Mouse (Mus musculus): ENCODE measurements around the gene Gm14862. TPM values are rescaled to one million over a fixed set of nuclear protein-coding genes. Genes with fewer than 3 reads are reported as not detected.

Gene Gm14862
- polyA plus RNA-seq, 1 experiment from 2014 or later: not detected

- H3K9ac ChIP-seq (replicated peaks; ENCODE audit: low read length): no peak overlapping the region
- H3K9me3 ChIP-seq (ENCODE audit: low read length): no peaks in the 10 kb centered on the region
- no peak for ATAC-seq (ENCODE audit: low FRiP score, low TSS enrichment)
- H3K4me1 ChIP-seq (ENCODE audit: insufficient read depth, low read length): no peaks in the 10 kb centered on the region
- H3K4me2 ChIP-seq (replicated peaks; ENCODE audit: low read depth, low read length): no peak overlapping the region
- no peak overlapping the region for H3K27ac ChIP-seq (ENCODE audit: low read length)
- no peak overlapping the region for H3K4me3 ChIP-seq (ENCODE audit: low read length)
- WGBS: 81% methylated on average over 5 of the region's 5 CpGs
- H3K27me3 ChIP-seq (ENCODE audit: insufficient read depth, low read length): no peaks in the 10 kb centered on the region
- H3K36me3 ChIP-seq (ENCODE audit: insufficient read depth, low read length): no peaks in the 10 kb centered on the region
Measured at GRCm38 (mm10) chrX:9240737-9241591, 15.7 kb downstream of the Gm14862 start.

GRCm38 (mm10) chrX:9227105-9227504 is 29.6 kb downstream of the Gm14862 start:
- H3K9me3 ChIP-seq (ENCODE audit: low read length): no peaks in the 10 kb centered on the region
- no peak overlapping the region for H3K9ac ChIP-seq (replicated peaks; ENCODE audit: low read length)
- H3K4me3 ChIP-seq (ENCODE audit: low read length): no peak overlapping the region
- no peak overlapping the region for H3K4me2 ChIP-seq (replicated peaks; ENCODE audit: low read depth, low read length)
- H3K27ac ChIP-seq (ENCODE audit: low read length): no peak overlapping the region
- 64% methylated on average over 2 of the region's 2 CpGs for WGBS
- ATAC-seq (ENCODE audit: low FRiP score, low TSS enrichment): no peak
- H3K27me3 ChIP-seq (ENCODE audit: insufficient read depth, low read length): no peaks in the 10 kb centered on the region
- H3K4me1 ChIP-seq (ENCODE audit: insufficient read depth, low read length): no peaks in the 10 kb centered on the region
- H3K36me3 ChIP-seq (ENCODE audit: insufficient read depth, low read length): no peaks in the 10 kb centered on the region

DNA sequence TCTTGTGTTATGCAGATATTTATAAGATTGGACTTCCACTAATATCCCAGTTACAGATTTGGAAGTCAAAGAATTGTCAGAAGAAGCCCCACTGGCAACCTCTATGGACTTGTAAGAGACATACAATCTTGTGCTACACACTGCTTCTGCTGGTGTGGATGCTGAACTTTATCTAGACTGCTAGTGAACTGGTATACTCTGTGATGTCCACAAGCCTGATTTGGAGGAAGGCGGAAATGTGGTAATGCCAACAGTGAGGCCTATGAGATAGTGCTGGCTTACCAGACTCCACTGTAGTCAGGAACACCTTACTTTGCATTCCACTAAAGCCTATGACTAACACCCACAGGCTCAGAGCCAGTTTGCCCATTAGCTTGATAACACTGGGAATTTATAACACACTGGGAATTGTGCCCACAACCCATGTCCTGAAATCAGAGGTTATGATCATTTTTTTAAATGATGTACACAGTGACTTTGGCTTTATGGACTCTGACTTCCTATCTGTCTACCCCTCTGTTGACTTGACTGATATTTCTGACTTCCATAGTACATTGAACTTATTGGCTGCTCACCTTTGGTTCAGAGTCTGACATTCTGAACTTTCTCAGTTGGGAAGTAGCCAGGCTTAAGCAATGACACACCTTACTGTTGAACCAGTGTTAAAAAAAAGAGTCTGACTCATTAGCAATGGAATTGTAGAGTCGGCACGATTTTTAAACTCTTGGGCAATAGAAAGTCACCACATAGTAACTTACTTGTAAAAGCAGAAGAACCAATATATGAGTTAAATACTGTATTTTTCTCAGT is 34.1 kb downstream of the Gm14862 start:
- no peaks in the 10 kb centered on the region for H3K4me1 ChIP-seq (ENCODE audit: insufficient read depth, low read length)
- no peak overlapping the region for H3K4me3 ChIP-seq (ENCODE audit: low read length)
- no peaks in the 10 kb centered on the region for H3K36me3 ChIP-seq (ENCODE audit: insufficient read depth, low read length)
- H3K27me3 ChIP-seq (ENCODE audit: insufficient read depth, low read length): no peaks in the 10 kb centered on the region
- 94% methylated on average over 3 of the region's 3 CpGs for WGBS
- no peak for ATAC-seq (ENCODE audit: low FRiP score, low TSS enrichment)
- H3K9ac ChIP-seq (replicated peaks; ENCODE audit: low read length): no peak overlapping the region
- H3K4me2 ChIP-seq (replicated peaks; ENCODE audit: low read depth, low read length): no peak overlapping the region
- no peaks in the 10 kb centered on the region for H3K9me3 ChIP-seq (ENCODE audit: low read length)
- no peak overlapping the region for H3K27ac ChIP-seq (ENCODE audit: low read length)

GRCm38 (mm10) chrX:9221736-9222135 is 35.0 kb downstream of the Gm14862 start:
- H3K36me3 ChIP-seq (ENCODE audit: insufficient read depth, low read length): no peaks in the 10 kb centered on the region
- H3K27ac ChIP-seq (ENCODE audit: low read length): no peak overlapping the region
- H3K4me1 ChIP-seq (ENCODE audit: insufficient read depth, low read length): no peaks in the 10 kb centered on the region
- no peaks in the 10 kb centered on the region for H3K9me3 ChIP-seq (ENCODE audit: low read length)
- no peaks in the 10 kb centered on the region for H3K27me3 ChIP-seq (ENCODE audit: insufficient read depth, low read length)
- H3K4me2 ChIP-seq (replicated peaks; ENCODE audit: low read depth, low read length): no peak overlapping the region
- H3K9ac ChIP-seq (replicated peaks; ENCODE audit: low read length): no peak overlapping the region
- ATAC-seq (ENCODE audit: low FRiP score, low TSS enrichment): no peak
- 81% methylated on average over 4 of the region's 4 CpGs for WGBS
- H3K4me3 ChIP-seq (ENCODE audit: low read length): no peak overlapping the region

DNA sequence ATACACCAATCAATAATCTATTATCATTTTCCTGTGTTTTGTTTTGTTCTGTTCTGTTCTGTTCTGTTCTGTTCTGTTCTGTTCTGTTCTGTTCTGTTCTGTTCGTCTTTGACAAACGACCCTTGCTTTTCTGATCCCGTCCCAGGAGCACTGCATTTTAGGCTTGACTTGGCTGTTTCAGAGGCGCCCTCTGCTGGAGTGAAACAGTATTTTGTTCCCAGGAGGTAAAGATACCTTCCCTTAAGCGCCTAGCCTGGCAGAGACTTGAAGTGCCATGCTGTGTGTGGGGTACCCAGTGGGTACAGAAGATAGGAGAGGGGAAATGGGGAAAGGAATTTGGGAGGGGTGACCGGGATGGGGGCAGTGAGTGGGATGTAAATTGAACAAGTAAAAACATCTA is 35.5 kb downstream of the Gm14862 start:
- Histone ChIP-seq H3K4me1 (ENCODE audit: insufficient read depth, low read length) (no peaks in the 10 kb centered on the region), H3K36me3 (ENCODE audit: insufficient read depth, low read length) (no peaks in the 10 kb centered on the region), H3K9ac (replicated peaks; ENCODE audit: low read length) (no peak overlapping the region), H3K4me2 (replicated peaks; ENCODE audit: low read depth, low read length) (no peak overlapping the region), H3K9me3 (ENCODE audit: low read length) (no peaks in the 10 kb centered on the region), H3K27ac (ENCODE audit: low read length) (no peak overlapping the region), H3K4me3 (ENCODE audit: low read length) (no peak overlapping the region), H3K27me3 (ENCODE audit: insufficient read depth, low read length) (no peaks in the 10 kb centered on the region)
- WGBS: 30% methylated on average over 6 of the region's 6 CpGs
- no peak for ATAC-seq (ENCODE audit: low FRiP score, low TSS enrichment)

DNA sequence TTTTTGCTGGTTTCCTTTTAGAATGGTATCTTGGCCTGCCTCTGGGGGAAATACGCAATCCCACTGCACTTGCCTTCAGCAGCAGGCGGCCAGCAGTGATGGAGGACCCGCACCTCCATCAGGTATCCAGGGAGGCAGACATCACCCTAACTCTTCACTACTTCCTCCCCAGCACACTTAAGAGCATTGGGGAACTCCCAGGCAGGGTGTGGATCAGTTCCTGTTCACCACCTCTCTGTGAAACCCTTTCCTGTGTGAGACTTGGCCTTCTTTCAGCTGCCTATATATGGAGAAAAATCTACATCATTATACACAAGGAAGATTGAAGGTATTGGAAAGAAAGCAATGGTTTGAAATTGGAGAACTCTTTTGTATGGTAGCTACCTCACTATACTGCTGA is 37.1 kb downstream of the Gm14862 start:
- H3K27me3 ChIP-seq (ENCODE audit: insufficient read depth, low read length): no peaks in the 10 kb centered on the region
- H3K36me3 ChIP-seq (ENCODE audit: insufficient read depth, low read length): no peaks in the 10 kb centered on the region
- no peaks in the 10 kb centered on the region for H3K4me1 ChIP-seq (ENCODE audit: insufficient read depth, low read length)
- no peak overlapping the region for H3K9ac ChIP-seq (replicated peaks; ENCODE audit: low read length)
- H3K4me3 ChIP-seq (ENCODE audit: low read length): no peak overlapping the region
- WGBS: 87% methylated on average over 3 of the region's 3 CpGs
- no peak overlapping the region for H3K4me2 ChIP-seq (replicated peaks; ENCODE audit: low read depth, low read length)
- H3K27ac ChIP-seq (ENCODE audit: low read length): no peak overlapping the region
- H3K9me3 ChIP-seq (ENCODE audit: low read length): no peaks in the 10 kb centered on the region
- no peak for ATAC-seq (ENCODE audit: low FRiP score, low TSS enrichment)

DNA sequence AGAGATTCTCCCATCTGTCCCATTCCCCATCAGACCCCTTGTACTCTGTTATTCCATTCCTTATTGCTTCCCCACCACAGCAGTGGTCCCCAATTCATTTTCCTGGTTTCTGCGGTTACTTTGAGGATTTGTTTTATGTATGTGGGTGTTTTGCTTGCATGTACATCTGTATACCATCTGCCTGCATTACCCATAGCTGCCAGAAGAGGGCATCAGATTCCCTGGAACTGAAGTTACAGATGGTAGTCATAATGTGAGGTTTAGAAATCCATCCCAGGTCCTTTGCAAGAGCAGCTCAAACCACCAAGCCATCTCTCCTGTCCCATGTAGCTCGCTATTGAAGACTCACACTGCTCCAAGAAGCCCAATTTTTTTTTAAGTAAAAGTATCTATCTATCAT is 40.5 kb downstream of the Gm14862 start:
- H3K27ac ChIP-seq (ENCODE audit: low read length): no peak overlapping the region
- H3K36me3 ChIP-seq (ENCODE audit: insufficient read depth, low read length): no peaks in the 10 kb centered on the region
- no peaks in the 10 kb centered on the region for H3K4me1 ChIP-seq (ENCODE audit: insufficient read depth, low read length)
- WGBS: 85% methylated on average over 2 of the region's 2 CpGs
- H3K9me3 ChIP-seq (ENCODE audit: low read length): no peaks in the 10 kb centered on the region
- H3K4me2 ChIP-seq (replicated peaks; ENCODE audit: low read depth, low read length): no peak overlapping the region
- no peak overlapping the region for H3K4me3 ChIP-seq (ENCODE audit: low read length)
- H3K27me3 ChIP-seq (ENCODE audit: insufficient read depth, low read length): no peaks in the 10 kb centered on the region
- no peak overlapping the region for H3K9ac ChIP-seq (replicated peaks; ENCODE audit: low read length)
- ATAC-seq (ENCODE audit: low FRiP score, low TSS enrichment): no peak

- Histone ChIP-seq H3K27me3 (ENCODE audit: insufficient read depth, low read length) (no peaks in the 10 kb centered on the region), H3K4me3 (ENCODE audit: low read length) (no peak overlapping the region), H3K4me1 (ENCODE audit: insufficient read depth, low read length) (no peaks in the 10 kb centered on the region), H3K36me3 (ENCODE audit: insufficient read depth, low read length) (no peaks in the 10 kb centered on the region), H3K27ac (ENCODE audit: low read length) (no peak overlapping the region), H3K9ac (replicated peaks; ENCODE audit: low read length) (no peak overlapping the region), H3K9me3 (ENCODE audit: low read length) (no peaks in the 10 kb centered on the region), H3K4me2 (replicated peaks; ENCODE audit: low read depth, low read length) (no peak overlapping the region)
- WGBS: 71% methylated on average over 2 of the region's 2 CpGs
- ATAC-seq (ENCODE audit: low FRiP score, low TSS enrichment): no peak
Measured at GRCm38 (mm10) chrX:9205121-9205520, 51.6 kb downstream of the Gm14862 start.

DNA sequence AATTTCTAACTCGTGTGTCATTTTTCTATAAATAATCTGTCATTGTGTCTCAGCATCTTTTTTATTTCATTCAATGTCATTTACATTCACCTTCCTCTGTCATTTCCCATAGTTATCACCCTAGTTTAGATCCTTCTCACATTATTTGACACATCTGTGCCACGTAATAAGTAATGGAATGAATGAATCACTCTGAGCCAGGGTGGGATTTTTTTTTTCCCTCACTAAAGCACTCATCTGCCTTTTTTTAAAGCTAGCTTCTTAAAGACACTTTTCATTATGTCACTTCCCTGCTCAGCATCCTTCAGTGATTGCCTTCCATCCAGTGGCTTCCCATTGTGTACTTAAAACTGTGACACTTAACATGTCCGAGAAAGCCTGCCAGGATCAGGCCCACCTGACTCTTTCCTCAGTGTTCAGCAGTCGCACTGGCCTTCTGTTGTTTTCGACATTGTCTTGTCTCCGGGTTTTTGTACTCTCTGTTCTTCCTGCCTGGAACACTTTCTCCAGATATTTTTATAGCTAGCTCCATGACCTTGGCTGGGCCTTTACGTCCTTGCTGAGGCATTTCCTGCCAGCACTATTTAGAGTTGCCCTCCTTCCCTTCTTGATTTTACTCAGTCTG is 53.8 kb downstream of the Gm14862 start:
- H3K4me3 ChIP-seq (ENCODE audit: low read length): no peak overlapping the region
- 46% methylated on average over 7 of the region's 7 CpGs for WGBS

More for the DNA sequence above, 53.8 kb downstream of the Gm14862 start:
- Histone ChIP-seq H3K27ac (ENCODE audit: low read length) (no peak overlapping the region), H3K4me1 (ENCODE audit: insufficient read depth, low read length) (no peaks in the 10 kb centered on the region), H3K9me3 (ENCODE audit: low read length) (no peaks in the 10 kb centered on the region), H3K36me3 (ENCODE audit: insufficient read depth, low read length) (no peaks in the 10 kb centered on the region), H3K27me3 (ENCODE audit: insufficient read depth, low read length) (peaks cover 5% of the 10 kb centered on the region; the same call in 1 of the 2 replicates), H3K9ac (replicated peaks; ENCODE audit: low read length) (no peak overlapping the region), H3K4me2 (replicated peaks; ENCODE audit: low read depth, low read length) (no peak overlapping the region)
- ATAC-seq (ENCODE audit: low FRiP score, low TSS enrichment): no peak
